Mouse (Mus musculus) brain, embryonic 14.5 days (tissue): ENCODE measurements around the gene Eif4b.

Experiments used
- CTCF ChIP-seq: fragments of 200-500 bp; IDR thresholded peaks from 2 replicates; pipeline ENCODE4 v1.5.1; 2012; ENCODE audit warnings: inconsistent platforms, mild to moderate bottlenecking, moderate library complexity, borderline replicate concordance; ENCODE audit not compliant: insufficient read depth, insufficient read length; ENCODE audit errors: extremely low read depth
- POLR2A ChIP-seq: fragments of 200-500 bp; IDR thresholded peaks from 2 replicates; pipeline ENCODE4 v1.6.1; 2012; ENCODE audit warnings: mild to moderate bottlenecking, inconsistent platforms, borderline replicate concordance; ENCODE audit not compliant: poor library complexity, insufficient read depth, insufficient read length, severe bottlenecking; ENCODE audit errors: extremely low read depth

- TF ChIP-seq CTCF: no peak
- no peak for TF ChIP-seq POLR2A
Observed at GRCm38 (mm10) chr15:102142914-102143912, 69.6 kb downstream of the Eif4b start.
